Mouse (Mus musculus) liver, embryonic 13.5 days (tissue): ENCODE data around the gene Alkbh4. TPM values are rescaled to one million over a fixed set of nuclear protein-coding genes. Genes with fewer than 3 reads are reported as not detected.
"Not testable (repeated sequence)": the region's sequence is repeated elsewhere in the genome, so short reads cannot be mapped to it uniquely, and the experiment has no call there.

Experiments
- ATAC-seq: fragments of 200-750 bp; cut with Nextera tagmentation; 2 replicates; pipeline ENCODE4 v1.8.0; 2017; ENCODE audit warnings: low read depth, mild to moderate bottlenecking, moderate number of reproducible peaks, moderate library complexity
- DNase-seq: peaks from one replicate; pipeline ENCODE4 v3.0.0; 2022
- H3K27ac ChIP-seq: fragments of 300-500 bp; sonication (generic); 2 replicates; pipeline ENCODE4 v1.5.1; 2015; ENCODE audit warnings: moderate library complexity, mild to moderate bottlenecking, inconsistent platforms
- H3K27me3 ChIP-seq: fragments of 300-500 bp; sonication (generic); 2 replicates; pipeline ENCODE4 v1.6.1; 2015; ENCODE audit warnings: mild to moderate bottlenecking, inconsistent platforms
- H3K36me3 ChIP-seq: fragments of 300-500 bp; sonication (generic); 2 replicates; pipeline ENCODE4 v1.6.1; 2015; ENCODE audit warnings: mild to moderate bottlenecking, inconsistent platforms
- H3K4me1 ChIP-seq: fragments of 300-500 bp; sonication (generic); replicated peaks from 2 replicates; pipeline ENCODE4 v1.6.1; 2015; ENCODE audit warnings: inconsistent platforms
- H3K4me2 ChIP-seq: fragments of 300-500 bp; sonication (generic); 2 replicates; pipeline ENCODE4 v1.6.1; 2015; ENCODE audit warnings: inconsistent platforms, mild to moderate bottlenecking, moderate library complexity
- H3K4me3 ChIP-seq: fragments of 300-500 bp; sonication (generic); replicated peaks from 2 replicates; pipeline ENCODE4 v1.5.1; 2015; ENCODE audit warnings: mild to moderate bottlenecking, inconsistent platforms
- H3K9ac ChIP-seq: fragments of 300-500 bp; sonication (generic); 2 replicates; pipeline ENCODE4 v1.6.1; 2015; ENCODE audit warnings: mild to moderate bottlenecking, inconsistent platforms
- H3K9me3 ChIP-seq: fragments of 300-500 bp; sonication (generic); replicated peaks from 2 replicates; pipeline ENCODE4 v1.6.1; 2016; ENCODE audit warnings: inconsistent platforms
- WGBS: fragments of 180-500 bp; shearing (Covaris S2); methylation state at CpG from one replicate; pipeline ENCODE4 v1.1.7; 2015; ENCODE audit not compliant: insufficient replicate concordance; 5-methylcytosine and 5-hydroxymethylcytosine counted together
- polyA plus RNA-seq: library from polyadenylated mRNA; unstranded; fragments of >200 nt; fragmentation: Nextera tagmentation; extraction: Ambion mirVana; gene quantifications from 2 replicates; pipeline ENCODE4 v1.2.1, GENCODE M21; 2015

Gene Alkbh4
- polyA plus RNA-seq, 1 experiment from 2014 or later, result 15.5 TPM

- Histone ChIP-seq H3K27ac (peak overlapping the region; percentile 16; the same call in 1 of the 2 replicates), H3K4me2 (no peak overlapping the region), H3K9me3 (no peaks in the 10 kb centered on the region), H3K9ac (no peak overlapping the region), H3K4me1 (peaks cover 41% of the 10 kb centered on the region), H3K4me3 (no peak overlapping the region), H3K27me3 (no peaks in the 10 kb centered on the region), H3K36me3 (peaks cover 29% of the 10 kb centered on the region)
- 32% methylated on average over 12 of the region's 12 CpGs for WGBS
- ATAC-seq (no peak), DNase-seq (no peak)
These were observed 8.9 kb downstream of the Alkbh4 start for GRCm38 (mm10) chr5:136144606-136145430.

GRCm38 (mm10) chr5:136146936-136147335 is 11.0 kb downstream of the Alkbh4 start:
- WGBS, result 82% methylated on average over 1 of the region's 1 CpGs
- Histone ChIP-seq H3K9me3 (no peaks in the 10 kb centered on the region), H3K9ac (no peak overlapping the region), H3K27me3 (no peaks in the 10 kb centered on the region), H3K36me3 (peaks cover 8% of the 10 kb centered on the region), H3K27ac (no peak overlapping the region; the same call in 1 of the 2 replicates), H3K4me1 (peaks cover 41% of the 10 kb centered on the region), H3K4me2 (no peak overlapping the region), H3K4me3 (no peak overlapping the region)
- no peak for DNase-seq
- no peak for ATAC-seq

GRCm38 (mm10) chr5:136147704-136148103 is 11.8 kb downstream of the Alkbh4 start:
- DNase-seq (no peak), ATAC-seq (no peak)
- Histone ChIP-seq H3K9ac (no peak overlapping the region), H3K4me2 (no peak overlapping the region), H3K27me3 (no peaks in the 10 kb centered on the region), H3K9me3 (no peaks in the 10 kb centered on the region), H3K36me3 (peaks cover under 1% of the 10 kb centered on the region), H3K4me1 (peaks cover 41% of the 10 kb centered on the region), H3K27ac (no peak overlapping the region), H3K4me3 (no peak overlapping the region)
- WGBS, result 56% methylated on average over 8 of the region's 8 CpGs

- not testable (repeated sequence) for H3K36me3 ChIP-seq, H3K9me3 ChIP-seq, H3K9ac ChIP-seq, DNase-seq, H3K4me3 ChIP-seq, H3K27me3 ChIP-seq, H3K4me2 ChIP-seq
- peak overlapping the region; percentile 29; the same call in 1 of the 2 replicates for H3K27ac ChIP-seq
- 14% methylated on average over 5 of the region's 5 CpGs for WGBS
- H3K4me1 ChIP-seq, result peaks cover 36% of the 10 kb centered on the region
- peak; percentile 67 for ATAC-seq
These were observed 13.2 kb downstream of the Alkbh4 start for GRCm38 (mm10) chr5:136149134-136149576.

- no peak for ATAC-seq
- Histone ChIP-seq H3K4me1 (peaks cover 15% of the 10 kb centered on the region), H3K27ac (no peak overlapping the region), H3K4me3 (no peak overlapping the region), H3K4me2 (no peak overlapping the region), H3K9ac (no peak overlapping the region), H3K9me3 (no peaks in the 10 kb centered on the region), H3K27me3 (no peaks in the 10 kb centered on the region), H3K36me3 (0 out of 2 replicates have a peak, but pooled peaks cover 3% of the 10 kb centered on the region)
- 66% methylated on average over 8 of the region's 8 CpGs for WGBS
- no peak for DNase-seq
These were observed 16.4 kb downstream of the Alkbh4 start for GRCm38 (mm10) chr5:136152365-136152764.

- Histone ChIP-seq H3K36me3 (0 out of 2 replicates have a peak, but pooled peaks cover 3% of the 10 kb centered on the region), H3K4me3 (no peak overlapping the region), H3K27ac (no peak overlapping the region), H3K4me1 (no peaks in the 10 kb centered on the region), H3K4me2 (no peak overlapping the region), H3K27me3 (no peaks in the 10 kb centered on the region), H3K9ac (no peak overlapping the region), H3K9me3 (no peaks in the 10 kb centered on the region)
- no peak for DNase-seq
- 86% methylated on average over 5 of the region's 5 CpGs for WGBS
- no peak for ATAC-seq
These were observed 19.5 kb downstream of the Alkbh4 start for GRCm38 (mm10) chr5:136155399-136155798.

GRCm38 (mm10) chr5:136160084-136160483 is 24.1 kb downstream of the Alkbh4 start:
- WGBS, result 81% methylated on average over 11 of the region's 12 CpGs
- not testable (repeated sequence) for DNase-seq

GRCm38 (mm10) chr5:136163807-136164474 is 28.0 kb downstream of the Alkbh4 start:
- Histone ChIP-seq H3K9ac (no peak overlapping the region), H3K27me3 (no peaks in the 10 kb centered on the region), H3K4me2 (no peak overlapping the region), H3K36me3 (peaks cover 15% of the 10 kb centered on the region), H3K9me3 (peaks cover 6% of the 10 kb centered on the region; the same call in 1 of the 2 replicates), H3K4me1 (no peaks in the 10 kb centered on the region), H3K4me3 (no peak overlapping the region), H3K27ac (no peak overlapping the region)
- ATAC-seq (no peak), DNase-seq (no peak)
- WGBS, result 72% methylated on average over 11 of the region's 11 CpGs

More at GRCm38 (mm10) chr5:136160084-136160483, 24.1 kb downstream of the Alkbh4 start:
- not testable (repeated sequence) for H3K9ac ChIP-seq, H3K4me2 ChIP-seq, H3K36me3 ChIP-seq, H3K4me3 ChIP-seq, H3K27ac ChIP-seq, ATAC-seq, H3K9me3 ChIP-seq, H3K4me1 ChIP-seq, H3K27me3 ChIP-seq

- peaks cover 15% of the 10 kb centered on the region for H3K36me3 ChIP-seq
- ATAC-seq, result no peak
- no peak overlapping the region for H3K4me3 ChIP-seq
- no peak overlapping the region for H3K9ac ChIP-seq
- H3K4me1 ChIP-seq, result peaks cover 9% of the 10 kb centered on the region
- no peaks in the 10 kb centered on the region for H3K27me3 ChIP-seq
- H3K27ac ChIP-seq, result no peak overlapping the region
- 72% methylated on average over 8 of the region's 8 CpGs for WGBS
- DNase-seq, result no peak
- H3K4me2 ChIP-seq, result no peak overlapping the region
- peaks cover 6% of the 10 kb centered on the region; the same call in 1 of the 2 replicates for H3K9me3 ChIP-seq
These were observed 29.3 kb downstream of the Alkbh4 start for GRCm38 (mm10) chr5:136165246-136165645.

- H3K4me3 ChIP-seq, result no peak overlapping the region
- H3K27ac ChIP-seq, result no peak overlapping the region
- ATAC-seq, result no peak
- H3K27me3 ChIP-seq, result no peaks in the 10 kb centered on the region
- DNase-seq, result no peak
- H3K4me1 ChIP-seq, result peaks cover 29% of the 10 kb centered on the region
- WGBS, result 79% methylated on average over 4 of the region's 4 CpGs
- no peak overlapping the region for H3K9ac ChIP-seq
- peaks cover 6% of the 10 kb centered on the region; the same call in 1 of the 2 replicates for H3K9me3 ChIP-seq
- H3K36me3 ChIP-seq, result peaks cover 15% of the 10 kb centered on the region; the same call in 1 of the 2 replicates
- H3K4me2 ChIP-seq, result no peak overlapping the region
These were observed 31.4 kb downstream of the Alkbh4 start for GRCm38 (mm10) chr5:136167296-136167695.

GRCm38 (mm10) chr5:136168071-136168470 is 32.1 kb downstream of the Alkbh4 start:
- no peak for DNase-seq
- Histone ChIP-seq H3K4me2 (no peak overlapping the region), H3K9ac (no peak overlapping the region), H3K9me3 (peaks cover 6% of the 10 kb centered on the region; the same call in 1 of the 2 replicates), H3K4me3 (no peak overlapping the region), H3K36me3 (peaks cover 15% of the 10 kb centered on the region; the same call in 1 of the 2 replicates), H3K27ac (no peak overlapping the region), H3K4me1 (peaks cover 33% of the 10 kb centered on the region), H3K27me3 (no peaks in the 10 kb centered on the region)
- 84% methylated on average over 3 of the region's 3 CpGs for WGBS
- ATAC-seq, result no peak
